Mouse (Mus musculus) liver, embryonic 16.5 days (tissue): ENCODE measurements around the gene Hunk. TPM values are rescaled to one million over a fixed set of nuclear protein-coding genes. Genes with fewer than 3 reads are reported as not detected.
A peak's percentile ranks its signal among the peaks of the same experiment; 100 is the strongest.

Experiments used
- ATAC-seq: fragments of 200-750 bp; cut with Nextera tagmentation; 2 replicates; pipeline ENCODE4 v1.8.0; 2017; ENCODE audit warnings: low read depth, mild to moderate bottlenecking, moderate number of reproducible peaks, moderate library complexity
- H3K27ac ChIP-seq: fragments of 300-500 bp; sonication (generic); 2 replicates; pipeline ENCODE4 v1.5.1; 2014; ENCODE audit warnings: mild to moderate bottlenecking, low read length
- H3K27me3 ChIP-seq: fragments of 300-500 bp; sonication (generic); 2 replicates; pipeline ENCODE4 v1.6.1; 2014; ENCODE audit warnings: low read depth, low read length, mixed read lengths; ENCODE audit not compliant: control insufficient read depth, insufficient read depth
- H3K36me3 ChIP-seq: fragments of 300-500 bp; sonication (generic); 2 replicates; pipeline ENCODE4 v1.6.1; 2014; ENCODE audit warnings: mild to moderate bottlenecking; ENCODE audit not compliant: control insufficient read depth, insufficient read depth
- H3K4me1 ChIP-seq: fragments of 300-500 bp; sonication (generic); 2 replicates; pipeline ENCODE4 v1.6.1; 2014; ENCODE audit warnings: low read depth, low read length, mixed read lengths; ENCODE audit not compliant: control insufficient read depth
- H3K4me2 ChIP-seq: fragments of 300-500 bp; sonication (generic); 2 replicates; pipeline ENCODE4 v1.6.1; 2014; ENCODE audit warnings: low read depth, low read length, mixed read lengths
- H3K4me3 ChIP-seq: fragments of 300-500 bp; sonication (generic); 2 replicates; pipeline ENCODE4 v1.5.1; 2014; ENCODE audit warnings: low read depth, mild to moderate bottlenecking, low read length
- H3K9ac ChIP-seq: fragments of 300-500 bp; sonication (generic); 2 replicates; pipeline ENCODE4 v1.6.1; 2014; ENCODE audit warnings: low read depth, low read length
- H3K9me3 ChIP-seq: fragments of 300-500 bp; sonication (generic); replicated peaks from 2 replicates; pipeline ENCODE4 v1.6.1; 2016; ENCODE audit warnings: low read length; ENCODE audit not compliant: control insufficient read depth
- WGBS: fragments of 180-500 bp; shearing (Covaris S2); extraction: QIAGEN DNeasy Blood & Tissue Kit; methylation state at CpG from one replicate; pipeline ENCODE4 v1.1.7; 2014; ENCODE audit not compliant: insufficient replicate concordance; 5-methylcytosine and 5-hydroxymethylcytosine counted together
- polyA plus RNA-seq: library from polyadenylated mRNA; unstranded; fragments of >200 nt; fragmentation: Nextera tagmentation; extraction: Ambion mirVana; gene quantifications from 2 replicates; pipeline ENCODE4 v1.2.1, GENCODE M21; 2015

Gene Hunk
- polyA plus RNA-seq, 1 experiment from 2014 or later, result 1.3 TPM

GRCm38 (mm10) chr16:90400906-90401666 lies 15.3 kb downstream of the Hunk start:
- Histone ChIP-seq H3K27ac (no peak overlapping the region), H3K4me2 (no peak overlapping the region), H3K4me1 (0 out of 2 replicates have a peak, but pooled peaks cover 3% of the 10 kb centered on the region), H3K27me3 (no peaks in the 10 kb centered on the region), H3K9me3 (no peaks in the 10 kb centered on the region), H3K9ac (no peak overlapping the region), H3K36me3 (no peaks in the 10 kb centered on the region), H3K4me3 (no peak overlapping the region)
- no peak for ATAC-seq
- 36% methylated on average over 12 of the region's 12 CpGs for WGBS

GRCm38 (mm10) chr16:90402292-90402691 lies 16.5 kb downstream of the Hunk start:
- ATAC-seq, result peak; percentile 30; the same call in 1 of the 2 replicates
- Histone ChIP-seq H3K27me3 (no peaks in the 10 kb centered on the region), H3K4me1 (0 out of 2 replicates have a peak, but pooled peaks cover 3% of the 10 kb centered on the region), H3K4me2 (no peak overlapping the region), H3K36me3 (no peaks in the 10 kb centered on the region), H3K27ac (no peak overlapping the region), H3K4me3 (no peak overlapping the region), H3K9me3 (no peaks in the 10 kb centered on the region), H3K9ac (no peak overlapping the region)
- 50% methylated on average over 7 of the region's 7 CpGs for WGBS

GRCm38 (mm10) chr16:90405195-90405594 lies 19.4 kb downstream of the Hunk start:
- no peak overlapping the region for H3K4me2 ChIP-seq
- H3K36me3 ChIP-seq, result no peaks in the 10 kb centered on the region
- H3K27me3 ChIP-seq, result no peaks in the 10 kb centered on the region
- no peak for ATAC-seq
- H3K4me1 ChIP-seq, result 0 out of 2 replicates have a peak, but pooled peaks cover 3% of the 10 kb centered on the region
- no peak overlapping the region for H3K4me3 ChIP-seq
- H3K9ac ChIP-seq, result no peak overlapping the region
- H3K9me3 ChIP-seq, result no peaks in the 10 kb centered on the region
- H3K27ac ChIP-seq, result no peak overlapping the region
- 67% methylated on average over 3 of the region's 3 CpGs for WGBS

DNA sequence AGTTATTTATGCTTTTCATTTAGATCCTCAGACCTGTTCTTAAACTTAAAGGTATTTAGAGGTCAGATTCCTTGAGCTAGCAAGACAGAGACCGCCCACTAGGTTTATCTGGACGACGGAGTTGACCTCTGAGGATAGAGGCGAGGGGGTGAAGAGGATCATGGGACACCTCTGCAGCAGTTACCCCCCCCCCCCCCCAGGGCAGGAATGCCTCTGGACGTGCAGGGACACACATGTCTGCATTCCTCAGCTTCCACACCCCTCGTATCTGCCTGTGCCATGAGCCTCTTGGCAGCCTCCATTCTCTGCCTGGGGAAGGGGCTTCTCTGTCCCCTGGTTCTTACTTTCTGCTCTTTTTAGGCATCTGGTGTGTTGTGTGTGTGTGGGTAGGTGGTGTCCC lies 19.8 kb downstream of the Hunk start:
- Histone ChIP-seq H3K36me3 (no peaks in the 10 kb centered on the region), H3K4me2 (no peak overlapping the region), H3K27ac (no peak overlapping the region), H3K27me3 (no peaks in the 10 kb centered on the region), H3K9ac (no peak overlapping the region), H3K4me1 (peaks cover 3% of the 10 kb centered on the region; the same call in 1 of the 2 replicates), H3K9me3 (no peaks in the 10 kb centered on the region), H3K4me3 (no peak overlapping the region)
- WGBS, result 41% methylated on average over 6 of the region's 6 CpGs
- ATAC-seq, result no peak

- no peaks in the 10 kb centered on the region for H3K27me3 ChIP-seq
- ATAC-seq, result no peak
- H3K27ac ChIP-seq, result no peak overlapping the region
Measured at GRCm38 (mm10) chr16:90407541-90408289, 21.9 kb downstream of the Hunk start.

GRCm38 (mm10) chr16:90412096-90413082 lies 26.6 kb downstream of the Hunk start:
- ATAC-seq, result peak; percentile 96
- H3K4me2 ChIP-seq, result no peak overlapping the region
- H3K9me3 ChIP-seq, result no peaks in the 10 kb centered on the region
- H3K4me1 ChIP-seq, result peaks cover 4% of the 10 kb centered on the region
- 58% methylated on average over 8 of the region's 8 CpGs for WGBS
- no peaks in the 10 kb centered on the region for H3K27me3 ChIP-seq
- no peak overlapping the region for H3K4me3 ChIP-seq
- peak overlapping the region; percentile 84 for H3K27ac ChIP-seq
- no peak overlapping the region for H3K9ac ChIP-seq
- no peaks in the 10 kb centered on the region for H3K36me3 ChIP-seq

More at GRCm38 (mm10) chr16:90407541-90408289, 21.9 kb downstream of the Hunk start:
- peaks cover 4% of the 10 kb centered on the region for H3K4me1 ChIP-seq
- H3K9me3 ChIP-seq, result no peaks in the 10 kb centered on the region
- H3K36me3 ChIP-seq, result no peaks in the 10 kb centered on the region
- no peak overlapping the region for H3K4me3 ChIP-seq
- H3K4me2 ChIP-seq, result no peak overlapping the region
- WGBS, result 59% methylated on average over 12 of the region's 12 CpGs
- no peak overlapping the region for H3K9ac ChIP-seq

DNA sequence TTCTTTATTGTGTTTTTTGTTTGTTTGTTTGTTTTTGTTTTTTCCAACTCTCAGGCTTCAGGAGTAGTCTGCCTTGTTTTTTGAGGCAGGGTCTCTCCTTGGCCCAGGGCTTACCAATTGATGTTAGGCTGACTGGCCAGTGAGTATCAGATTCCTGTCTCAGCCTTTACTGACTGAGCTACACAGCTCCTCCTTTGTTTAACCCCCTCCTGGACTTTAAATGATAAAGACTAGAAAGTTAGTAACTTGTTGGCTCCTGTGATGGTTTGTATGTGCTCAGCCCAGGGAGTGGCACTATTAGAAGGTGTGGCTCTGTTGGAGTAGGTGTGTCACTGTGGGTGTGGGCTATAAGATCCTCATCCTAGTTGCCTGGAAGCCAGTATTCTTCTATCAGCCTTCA lies 30.8 kb downstream of the Hunk start:
- Histone ChIP-seq H3K9me3 (no peaks in the 10 kb centered on the region), H3K4me2 (no peak overlapping the region), H3K27ac (no peak overlapping the region), H3K27me3 (no peaks in the 10 kb centered on the region), H3K4me1 (no peaks in the 10 kb centered on the region; the same call in none of the 2 replicates), H3K36me3 (no peaks in the 10 kb centered on the region), H3K9ac (no peak overlapping the region), H3K4me3 (no peak overlapping the region)
- ATAC-seq, result no peak

GRCm38 (mm10) chr16:90418661-90419060 lies 32.8 kb downstream of the Hunk start:
- Histone ChIP-seq H3K9ac (no peak overlapping the region), H3K27me3 (no peaks in the 10 kb centered on the region), H3K36me3 (no peaks in the 10 kb centered on the region), H3K4me3 (no peak overlapping the region), H3K4me1 (no peaks in the 10 kb centered on the region), H3K4me2 (no peak overlapping the region), H3K9me3 (no peaks in the 10 kb centered on the region), H3K27ac (no peak overlapping the region)
- 20% methylated on average over 12 of the region's 12 CpGs for WGBS
- 0 out of 2 replicates have a peak, but pooled peaks have one; percentile 27 for ATAC-seq
